Mouse (Mus musculus) limb, embryonic 11.5 days (tissue): Measurements from ENCODE around the gene Nav3. TPM values are rescaled to one million over a fixed set of nuclear protein-coding genes. Genes with fewer than 3 reads are reported as not detected.

Experiments
- ATAC-seq: fragments of 200-750 bp; cut with Nextera tagmentation; 2 replicates; pipeline ENCODE4 v1.8.0; 2017; ENCODE audit warnings: low read depth; ENCODE audit not compliant: insufficient number of reproducible peaks, low FRiP score, low TSS enrichment
- DNase-seq: peaks from one replicate; pipeline ENCODE4 v3.0.0-alpha.2; 2015; ENCODE audit warnings: low spot score
- H3K27ac ChIP-seq: fragments of 300-500 bp; sonication (generic); replicated peaks from 2 replicates; pipeline ENCODE4 v1.5.1; 2014; ENCODE audit warnings: low read depth, mild to moderate bottlenecking, low read length
- H3K27me3 ChIP-seq: fragments of 300-500 bp; sonication (generic); 2 replicates; pipeline ENCODE4 v1.6.1; 2014; ENCODE audit warnings: mild to moderate bottlenecking, low read length, mixed read lengths; ENCODE audit not compliant: control insufficient read depth, insufficient read depth
- H3K36me3 ChIP-seq: fragments of 300-500 bp; sonication (generic); 2 replicates; pipeline ENCODE4 v1.6.1; 2014; ENCODE audit warnings: mild to moderate bottlenecking, low read length, moderate library complexity, mixed read lengths; ENCODE audit not compliant: control insufficient read depth, insufficient read depth
- H3K4me1 ChIP-seq: fragments of 300-500 bp; sonication (generic); 2 replicates; pipeline ENCODE4 v1.6.1; 2014; ENCODE audit warnings: low read length, mixed read lengths; ENCODE audit not compliant: control insufficient read depth, insufficient read depth
- H3K4me2 ChIP-seq: fragments of 300-500 bp; sonication (generic); 2 replicates; pipeline ENCODE4 v1.6.1; 2014; ENCODE audit warnings: low read depth, mild to moderate bottlenecking, moderate library complexity; ENCODE audit not compliant: severe bottlenecking
- H3K4me3 ChIP-seq: fragments of 300-500 bp; sonication (generic); 2 replicates; pipeline ENCODE4 v1.5.1; 2014; ENCODE audit warnings: low read depth, low read length
- H3K9ac ChIP-seq: fragments of 300-500 bp; sonication (generic); 2 replicates; pipeline ENCODE4 v1.6.1; 2014; ENCODE audit warnings: mild to moderate bottlenecking, low read length
- H3K9me3 ChIP-seq: fragments of 300-500 bp; sonication (generic); 2 replicates; pipeline ENCODE4 v1.6.1; 2016; ENCODE audit warnings: low read length; ENCODE audit not compliant: control insufficient read depth
- WGBS: fragments of 180-500 bp; shearing (Covaris S2); extraction: QIAGEN DNeasy Blood & Tissue Kit; methylation state at CpG from one replicate; pipeline ENCODE4 v1.1.7; 2014; 5-methylcytosine and 5-hydroxymethylcytosine counted together
- polyA plus RNA-seq: library from polyadenylated mRNA; unstranded; fragments of >200 nt; fragmentation: Nextera tagmentation; extraction: Ambion mirVana; gene quantifications from 2 replicates; pipeline ENCODE4 v1.2.1, GENCODE M21; 2014

The Nav3 gene
- polyA plus RNA-seq, 1 experiment from 2014 or later = 1.8 TPM

DNA sequence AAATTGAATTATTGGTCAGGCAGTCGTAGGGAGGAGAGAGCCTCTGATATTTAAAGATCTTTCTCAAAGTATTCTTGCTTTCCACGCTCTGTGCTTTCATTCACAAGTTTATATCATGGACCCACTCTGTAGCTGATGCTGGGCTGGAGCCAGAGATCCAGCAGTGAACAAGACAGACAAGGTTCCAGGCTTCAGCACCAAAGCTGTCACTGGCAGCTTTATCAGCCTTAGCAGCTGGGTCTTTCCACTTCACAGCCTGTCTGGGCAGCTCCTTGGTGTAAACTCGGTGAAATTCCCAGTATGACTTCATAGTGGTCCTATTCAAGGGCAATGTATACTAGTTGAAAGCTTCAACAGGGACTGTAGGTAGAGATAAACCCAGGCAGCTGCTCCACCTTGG lies 172.1 kb downstream of the Nav3 start:
- Histone ChIP-seq H3K4me3 (no peak overlapping the region), H3K4me2 (no peak overlapping the region), H3K27me3 (no peaks in the 10 kb centered on the region), H3K4me1 (no peaks in the 10 kb centered on the region), H3K27ac (no peak overlapping the region), H3K36me3 (no peaks in the 10 kb centered on the region), H3K9me3 (no peaks in the 10 kb centered on the region), H3K9ac (no peak overlapping the region)
- ATAC-seq (no peak), DNase-seq (no peak)
- 90% methylated on average over 3 of the region's 3 CpGs for WGBS

DNA sequence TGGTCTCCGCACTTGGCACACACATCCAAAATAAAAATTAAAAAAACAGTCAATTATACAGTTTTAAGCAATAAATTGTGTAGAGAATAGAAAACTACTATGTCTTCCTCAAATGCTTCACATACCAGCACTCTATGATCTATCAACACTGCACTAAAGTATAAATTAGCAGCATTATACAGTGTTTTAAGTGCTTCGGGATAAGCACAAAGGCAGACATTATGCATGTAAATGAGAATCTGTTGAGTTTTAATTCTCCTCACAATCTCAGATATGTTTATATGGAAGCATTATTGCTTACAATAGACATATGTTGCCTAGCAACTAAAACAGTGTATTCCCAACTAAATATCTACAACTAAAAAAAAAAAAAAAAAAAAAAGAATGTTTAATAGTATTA lies 183.2 kb downstream of the Nav3 start:
- 91% methylated on average over 2 of the region's 2 CpGs for WGBS

GRCm38 (mm10) chr10:110270561-110270960 lies 185.4 kb downstream of the Nav3 start:
- WGBS = 86% methylated on average over 1 of the region's 1 CpGs
- Histone ChIP-seq H3K4me3 (no peak overlapping the region), H3K9me3 (no peaks in the 10 kb centered on the region), H3K36me3 (no peaks in the 10 kb centered on the region), H3K4me2 (no peak overlapping the region), H3K9ac (no peak overlapping the region), H3K4me1 (no peaks in the 10 kb centered on the region), H3K27me3 (no peaks in the 10 kb centered on the region), H3K27ac (no peak overlapping the region)
- ATAC-seq (no peak), DNase-seq (no peak)

More for the DNA sequence above, 183.2 kb downstream of the Nav3 start:
- no peak overlapping the region for H3K9ac ChIP-seq
- no peaks in the 10 kb centered on the region for H3K9me3 ChIP-seq
- no peak overlapping the region for H3K4me2 ChIP-seq
- no peak for DNase-seq
- no peak overlapping the region for H3K27ac ChIP-seq
- no peaks in the 10 kb centered on the region for H3K36me3 ChIP-seq
- no peaks in the 10 kb centered on the region for H3K4me1 ChIP-seq
- ATAC-seq = no peak
- no peak overlapping the region for H3K4me3 ChIP-seq
- H3K27me3 ChIP-seq = no peaks in the 10 kb centered on the region

DNA sequence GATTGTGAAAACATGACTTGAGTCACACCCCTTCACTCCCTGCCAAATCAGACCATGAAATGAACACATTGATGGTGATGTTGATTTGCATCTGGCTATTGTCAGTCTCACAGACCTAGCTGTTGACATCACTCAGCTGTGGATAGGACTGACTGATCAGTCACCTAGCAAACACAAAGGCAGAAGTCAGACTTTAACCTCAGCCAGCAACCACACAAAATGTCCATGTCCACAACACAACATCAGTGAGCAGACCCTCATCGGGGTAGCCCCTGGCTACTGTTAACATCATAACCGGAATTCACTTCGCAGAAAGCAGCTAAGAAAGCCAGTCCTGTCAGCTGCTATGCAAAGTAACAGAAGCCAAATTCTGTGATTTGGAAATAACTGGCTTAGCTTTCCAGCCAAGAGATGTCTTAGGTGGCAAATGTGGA lies 213.9 kb downstream of the Nav3 start:
- no peaks in the 10 kb centered on the region for H3K4me1 ChIP-seq
- no peak for ATAC-seq
- H3K4me2 ChIP-seq = no peak overlapping the region
- DNase-seq = no peak
- 92% methylated on average over 3 of the region's 3 CpGs for WGBS
- H3K4me3 ChIP-seq = no peak overlapping the region
- H3K36me3 ChIP-seq = no peaks in the 10 kb centered on the region
- H3K9me3 ChIP-seq = no peaks in the 10 kb centered on the region
- no peak overlapping the region for H3K27ac ChIP-seq
- no peak overlapping the region for H3K9ac ChIP-seq
- H3K27me3 ChIP-seq = no peaks in the 10 kb centered on the region

DNA sequence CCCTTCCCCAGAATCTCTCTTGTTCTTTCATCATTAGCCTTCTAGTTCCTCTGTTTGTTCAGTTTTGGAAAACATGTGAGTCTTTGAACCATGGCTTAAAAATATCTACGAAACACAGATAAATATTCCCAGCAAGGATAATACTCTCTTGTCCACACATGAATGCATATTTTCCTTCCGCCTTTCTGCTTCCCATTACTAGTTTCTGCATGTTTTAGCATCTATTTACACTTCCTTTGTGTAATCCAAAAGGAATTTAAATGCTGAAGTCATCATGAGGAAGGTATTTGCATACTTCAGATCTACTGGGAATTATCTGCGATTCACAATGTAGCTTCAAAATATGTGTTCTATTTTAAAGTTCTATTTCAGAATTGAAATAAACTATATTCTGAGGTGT lies 215.3 kb downstream of the Nav3 start:
- 87% methylated on average over 3 of the region's 3 CpGs for WGBS
- Histone ChIP-seq H3K4me1 (no peaks in the 10 kb centered on the region), H3K4me3 (no peak overlapping the region), H3K27me3 (no peaks in the 10 kb centered on the region), H3K4me2 (no peak overlapping the region), H3K9me3 (no peaks in the 10 kb centered on the region), H3K36me3 (no peaks in the 10 kb centered on the region), H3K27ac (no peak overlapping the region), H3K9ac (no peak overlapping the region)
- no peak for DNase-seq
- no peak for ATAC-seq

DNA sequence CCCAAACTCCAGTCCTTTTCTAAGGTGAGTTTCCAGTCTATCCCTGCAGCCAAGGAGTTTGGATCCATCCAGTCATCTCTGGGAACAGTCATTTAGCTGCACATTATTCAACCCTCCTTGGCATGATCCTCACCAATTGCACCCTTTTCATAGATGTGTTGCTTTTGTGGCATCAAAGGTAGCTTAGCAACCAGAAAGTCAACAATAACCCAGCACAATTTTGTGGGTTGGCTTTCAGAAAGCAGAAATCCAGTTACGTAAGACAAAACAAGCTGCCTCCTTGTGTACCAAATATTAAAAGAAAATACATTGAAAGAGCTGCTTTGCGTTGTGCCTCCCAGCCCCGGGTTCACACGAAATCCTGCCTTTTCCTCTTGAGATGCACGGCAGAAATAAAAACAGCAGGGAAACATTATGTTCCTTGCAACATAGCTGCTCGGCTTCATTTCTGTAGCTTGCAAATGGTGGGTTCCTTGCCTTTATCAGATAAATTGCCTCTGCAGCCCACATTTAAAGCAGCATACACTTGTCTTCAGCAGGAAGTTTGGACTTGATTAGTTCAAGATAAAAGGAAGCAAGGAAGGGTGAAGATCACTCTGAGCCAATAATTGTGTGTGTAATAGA lies 222.6 kb downstream of the Nav3 start:
- Histone ChIP-seq H3K36me3 (no peaks in the 10 kb centered on the region), H3K4me3 (no peak overlapping the region), H3K4me2 (no peak overlapping the region), H3K27ac (no peak overlapping the region), H3K27me3 (no peaks in the 10 kb centered on the region), H3K9me3 (no peaks in the 10 kb centered on the region), H3K9ac (no peak overlapping the region), H3K4me1 (no peaks in the 10 kb centered on the region)
- DNase-seq = no peak
- WGBS = 76% methylated on average over 6 of the region's 6 CpGs
- ATAC-seq = no peak

DNA sequence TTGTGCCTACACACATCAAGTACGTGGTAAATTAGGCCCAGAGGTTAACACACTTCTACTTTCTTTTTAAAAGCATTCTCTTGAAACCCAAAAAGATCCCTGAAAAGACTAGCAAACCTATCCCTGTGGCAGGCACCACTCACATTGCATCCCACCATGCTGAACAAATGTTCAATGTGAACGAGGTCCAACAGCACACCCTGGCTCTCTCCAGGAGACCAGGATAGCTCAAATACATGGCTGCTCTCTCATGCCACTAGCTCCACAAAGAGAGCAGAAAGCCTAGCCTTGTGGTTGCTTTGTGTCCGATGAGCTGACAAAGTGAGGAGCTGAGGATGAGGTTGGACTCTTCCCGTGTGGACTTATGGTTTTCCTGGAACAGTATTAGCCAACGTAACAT lies 249.6 kb downstream of the Nav3 start:
- Histone ChIP-seq H3K4me3 (no peak overlapping the region), H3K9me3 (no peaks in the 10 kb centered on the region), H3K36me3 (no peaks in the 10 kb centered on the region), H3K27ac (no peak overlapping the region), H3K27me3 (no peaks in the 10 kb centered on the region), H3K4me1 (no peaks in the 10 kb centered on the region), H3K9ac (no peak overlapping the region), H3K4me2 (no peak overlapping the region)
- ATAC-seq (no peak), DNase-seq (no peak)
- 88% methylated on average over 5 of the region's 5 CpGs for WGBS

DNA sequence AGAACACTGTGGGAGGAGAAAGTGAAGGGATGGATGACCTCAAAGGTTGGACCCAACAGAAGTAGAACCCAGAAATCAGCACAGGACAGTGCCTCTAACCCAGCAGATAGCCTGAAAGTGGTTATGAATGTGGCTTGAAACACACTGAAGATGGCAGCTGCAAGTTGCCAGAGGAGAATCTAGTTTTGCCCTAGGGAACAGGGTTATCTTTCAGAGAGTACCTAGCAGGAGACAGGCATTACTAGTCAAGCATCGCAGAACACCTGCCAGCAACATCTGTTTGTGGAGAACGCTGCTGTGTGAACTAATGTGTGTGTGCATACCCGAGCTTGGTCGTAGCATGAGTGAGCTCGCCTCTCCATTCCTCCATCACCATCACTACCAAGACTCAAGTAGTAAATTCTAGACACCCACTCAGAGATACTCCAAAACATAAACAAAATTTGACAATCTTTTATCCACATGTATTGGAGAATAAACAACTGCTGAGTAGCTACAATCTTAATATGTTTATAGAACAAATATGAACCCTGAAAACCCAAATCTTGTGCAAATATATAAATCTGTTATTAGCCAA lies 251.8 kb downstream of the Nav3 start:
- no peak overlapping the region for H3K9ac ChIP-seq
- H3K36me3 ChIP-seq = no peaks in the 10 kb centered on the region
- no peak for ATAC-seq
- no peak overlapping the region for H3K4me3 ChIP-seq
- H3K4me2 ChIP-seq = no peak overlapping the region
- no peak for DNase-seq
- no peaks in the 10 kb centered on the region for H3K9me3 ChIP-seq
- H3K27ac ChIP-seq = no peak overlapping the region
- WGBS = 88% methylated on average over 5 of the region's 5 CpGs
- H3K4me1 ChIP-seq = no peaks in the 10 kb centered on the region
- H3K27me3 ChIP-seq = no peaks in the 10 kb centered on the region

DNA sequence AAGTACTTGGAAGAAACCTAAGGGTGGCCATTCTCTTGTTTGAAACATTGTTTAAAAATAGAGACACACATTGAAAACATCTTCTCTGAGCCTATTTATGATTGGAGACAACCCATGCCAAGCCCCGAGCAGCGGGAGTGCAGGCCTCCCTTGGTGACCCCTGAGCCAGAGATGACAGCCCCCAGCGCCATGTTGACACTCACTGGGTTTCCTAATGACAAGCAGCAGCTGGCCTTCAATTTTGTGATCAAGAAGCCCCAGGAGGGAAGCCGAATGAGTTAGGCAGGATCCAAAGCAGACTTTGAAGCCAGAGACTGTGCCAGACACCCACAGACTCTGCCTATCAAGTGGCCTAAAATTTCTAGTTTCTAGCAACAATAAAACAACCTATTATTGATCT lies 263.1 kb downstream of the Nav3 start:
- ATAC-seq (no peak), DNase-seq (no peak)
- no peak overlapping the region for H3K4me2 ChIP-seq
- H3K36me3 ChIP-seq = no peaks in the 10 kb centered on the region
- H3K9me3 ChIP-seq = no peaks in the 10 kb centered on the region
- no peaks in the 10 kb centered on the region for H3K27me3 ChIP-seq
- no peak overlapping the region for H3K4me3 ChIP-seq
- H3K4me1 ChIP-seq = no peaks in the 10 kb centered on the region
- WGBS = 54% methylated on average over 4 of the region's 4 CpGs
- H3K27ac ChIP-seq = no peak overlapping the region
- H3K9ac ChIP-seq = no peak overlapping the region
